Mouse (Mus musculus) lung, postnatal 0 days (tissue): Measurements from ENCODE around the gene Fxyd3. TPM values are rescaled to one million over a fixed set of nuclear protein-coding genes. Genes with fewer than 3 reads are reported as not detected.

ENCODE experiments used
- ATAC-seq: fragments of 200-750 bp; cut with Nextera tagmentation; 2 replicates; pipeline ENCODE4 v1.8.0; 2017; ENCODE audit warnings: moderate library complexity
- DNase-seq: peaks from one replicate; pipeline ENCODE4 v3.0.0-alpha.2; 2016; ENCODE audit warnings: low spot score
- H3K27ac ChIP-seq: fragments of 300-500 bp; sonication (generic); 2 replicates; pipeline ENCODE4 v1.5.1; 2014; ENCODE audit warnings: antibody characterized with exemption, mild to moderate bottlenecking, low read length, mixed read lengths
- H3K27me3 ChIP-seq: fragments of 300-500 bp; sonication (generic); replicated peaks from 2 replicates; pipeline ENCODE4 v1.6.1; 2014; ENCODE audit warnings: low read length, mixed read lengths; ENCODE audit not compliant: insufficient read depth
- H3K36me3 ChIP-seq: fragments of 300-500 bp; sonication (generic); 2 replicates; pipeline ENCODE4 v1.6.1; 2014; ENCODE audit warnings: low read length, mixed read lengths; ENCODE audit not compliant: insufficient read depth
- H3K4me1 ChIP-seq: fragments of 300-500 bp; sonication (generic); 2 replicates; pipeline ENCODE4 v1.6.1; 2014; ENCODE audit warnings: antibody characterized with exemption, low read depth, low read length, mixed read lengths; ENCODE audit not compliant: insufficient read depth
- H3K4me2 ChIP-seq: fragments of 300-500 bp; sonication (generic); replicated peaks from 2 replicates; pipeline ENCODE4 v1.6.1; 2014; ENCODE audit warnings: low read depth, mild to moderate bottlenecking, low read length, moderate library complexity, mixed read lengths
- H3K4me3 ChIP-seq: fragments of 300-500 bp; sonication (generic); 2 replicates; pipeline ENCODE4 v1.5.1; 2014; ENCODE audit warnings: low read depth, low read length
- H3K9ac ChIP-seq: fragments of 300-500 bp; sonication (generic); replicated peaks from 2 replicates; pipeline ENCODE4 v1.6.1; 2014; ENCODE audit warnings: low read depth, mild to moderate bottlenecking
- H3K9me3 ChIP-seq: fragments of 300-500 bp; sonication (generic); 2 replicates; pipeline ENCODE4 v1.6.1; 2016; ENCODE audit warnings: low read length, mixed read lengths
- CTCF ChIP-seq: IDR thresholded peaks from 2 replicates; pipeline ENCODE4 v1.5.1; 2016; ENCODE audit warnings: antibody characterized with exemption, mild to moderate bottlenecking
- EP300 ChIP-seq: IDR thresholded peaks from 2 replicates; pipeline ENCODE4 v1.6.1; 2016; ENCODE audit warnings: antibody characterized with exemption, mild to moderate bottlenecking, control low read depth
- WGBS: fragments of 180-500 bp; shearing (Covaris S2); extraction: QIAGEN DNeasy Blood & Tissue Kit; methylation state at CpG from one replicate; pipeline ENCODE4 v1.1.7; 2014; 5-methylcytosine and 5-hydroxymethylcytosine counted together
- polyA plus RNA-seq: library from polyadenylated mRNA; unstranded; fragments of >200 nt; fragmentation: Nextera tagmentation; extraction: Ambion mirVana; gene quantifications from 2 replicates; pipeline ENCODE4 v1.2.1, GENCODE M21; 2015

Fxyd3 gene
- polyA plus RNA-seq = 76.1 and 78.1 TPM in 2 replicates

DNA sequence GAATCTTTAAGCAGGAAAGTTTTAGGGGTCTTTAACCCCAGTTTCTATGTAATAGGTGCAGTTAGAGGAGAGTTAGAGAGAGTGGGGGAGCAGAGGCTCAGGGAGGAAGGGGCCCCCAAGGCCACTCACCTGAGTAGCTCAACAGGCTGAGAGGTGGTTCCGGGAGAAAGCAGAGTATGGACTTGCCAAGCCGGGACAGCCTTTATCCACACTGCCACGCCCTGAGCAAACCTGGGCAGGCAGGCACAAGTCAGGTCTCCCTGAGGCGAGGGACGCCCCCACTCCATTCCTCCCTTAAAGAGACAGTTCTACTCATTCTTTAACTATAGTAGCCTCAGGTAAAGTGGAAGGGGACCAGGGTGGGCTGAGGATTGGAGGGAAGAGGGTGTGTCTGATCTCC is at the start of gene Fxyd3:
TSS of gene Fxyd3 (minus strand) at position 213 of the 400 bp plus-strand sequence.
- H3K9me3 ChIP-seq = no peaks in the 10 kb centered on the region
- 31% methylated on average over 5 of the region's 5 CpGs for WGBS
- no peaks in the 10 kb centered on the region for H3K4me1 ChIP-seq
- H3K4me2 ChIP-seq = peak within 1 kb of the TSS; percentile 35
- H3K36me3 ChIP-seq = no peaks in the 10 kb centered on the region
- no peak within 1 kb of the TSS for H3K4me3 ChIP-seq
- H3K27me3 ChIP-seq = no peaks in the 10 kb centered on the region
- peak; percentile 64 for DNase-seq
- TF ChIP-seq CTCF (no peak), EP300 (no peak)
- no peak within 1 kb of the TSS for H3K9ac ChIP-seq
- peak; percentile 84 for ATAC-seq
- no peak within 1 kb of the TSS for H3K27ac ChIP-seq

DNA sequence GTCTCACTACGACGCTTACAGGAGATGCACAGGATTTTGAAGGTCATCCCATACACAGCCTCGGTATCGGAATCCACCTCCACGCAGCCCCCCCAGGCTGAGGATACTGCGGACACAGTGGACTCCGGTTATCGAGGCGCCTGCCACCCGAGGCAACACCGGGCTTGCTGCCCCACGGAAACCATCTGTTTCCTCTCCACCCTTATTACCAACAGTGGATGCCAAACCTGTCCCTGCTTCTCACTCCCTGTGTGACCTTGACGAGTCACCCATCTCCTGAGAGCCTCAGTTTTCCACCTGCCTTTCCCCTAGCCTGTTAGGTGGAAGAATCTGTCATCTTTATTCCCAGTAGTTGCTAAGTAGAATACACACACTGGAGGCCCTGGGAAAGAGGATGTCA is 48.6 kb upstream of the Fxyd3 start:
- 51% methylated on average over 13 of the region's 13 CpGs for WGBS
- peaks cover 20% of the 10 kb centered on the region for H3K27me3 ChIP-seq
- H3K36me3 ChIP-seq = peaks cover 4% of the 10 kb centered on the region; the same call in 1 of the 2 replicates
- TF ChIP-seq CTCF (no peak), EP300 (no peak)
- no peak for ATAC-seq
- H3K9me3 ChIP-seq = no peaks in the 10 kb centered on the region
- no peak overlapping the region for H3K9ac ChIP-seq
- no peak overlapping the region for H3K4me2 ChIP-seq
- no peak for DNase-seq
- H3K4me3 ChIP-seq = no peak overlapping the region
- H3K27ac ChIP-seq = no peak overlapping the region
- H3K4me1 ChIP-seq = no peaks in the 10 kb centered on the region

DNA sequence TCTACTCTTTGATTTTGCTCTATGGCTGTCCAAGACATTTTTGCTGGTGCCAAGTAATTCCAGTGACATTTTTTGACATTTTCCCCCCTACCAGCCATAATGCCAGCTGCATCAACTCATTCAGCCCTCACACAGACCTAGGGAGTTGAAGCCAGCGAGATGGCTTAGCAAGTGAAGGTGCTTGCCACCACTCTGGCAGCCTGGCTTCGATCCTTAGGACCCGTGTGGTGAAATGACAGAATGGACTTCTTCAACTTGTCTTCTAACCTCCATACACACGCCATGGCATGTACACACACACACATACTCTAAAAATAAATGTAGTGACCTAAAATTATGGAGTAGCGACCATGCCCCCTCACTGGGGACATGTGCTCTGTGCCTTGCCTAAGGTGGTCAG is 47.9 kb upstream of the Fxyd3 start:
- Histone ChIP-seq H3K4me3 (no peak overlapping the region), H3K4me2 (no peak overlapping the region), H3K27me3 (peaks cover 20% of the 10 kb centered on the region), H3K27ac (no peak overlapping the region), H3K9ac (no peak overlapping the region), H3K9me3 (no peaks in the 10 kb centered on the region), H3K36me3 (peaks cover 3% of the 10 kb centered on the region; the same call in 1 of the 2 replicates), H3K4me1 (no peaks in the 10 kb centered on the region)
- ATAC-seq = no peak
- no peak for TF ChIP-seq CTCF
- no peak for TF ChIP-seq EP300
- WGBS = 74% methylated on average over 5 of the region's 5 CpGs
- DNase-seq = no peak

DNA sequence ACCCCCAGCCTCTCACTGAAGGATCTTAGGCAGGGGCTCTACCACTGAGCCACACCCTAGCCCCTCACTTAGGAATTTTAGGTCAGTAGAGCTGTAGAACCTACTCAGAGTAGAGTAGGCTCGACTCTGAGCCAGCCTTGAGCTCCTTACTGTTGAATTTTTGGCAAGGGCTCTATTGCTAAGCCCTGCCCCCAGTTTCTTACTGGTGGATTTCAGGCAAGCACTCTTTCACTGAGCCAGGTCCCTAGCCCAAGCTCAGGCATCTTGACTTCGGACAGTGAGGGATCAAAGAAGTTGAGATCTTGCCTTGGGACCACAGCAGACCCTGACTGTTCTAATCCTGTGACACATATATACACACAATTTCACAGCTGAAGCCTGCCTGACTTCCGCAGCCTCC is 47.2 kb upstream of the Fxyd3 start:
- Histone ChIP-seq H3K27ac (no peak overlapping the region), H3K9me3 (no peaks in the 10 kb centered on the region), H3K4me2 (no peak overlapping the region), H3K27me3 (peaks cover 20% of the 10 kb centered on the region), H3K4me1 (no peaks in the 10 kb centered on the region), H3K9ac (no peak overlapping the region), H3K4me3 (no peak overlapping the region), H3K36me3 (no peaks in the 10 kb centered on the region)
- WGBS = 68% methylated on average over 3 of the region's 3 CpGs
- no peak for ATAC-seq
- TF ChIP-seq CTCF (no peak), EP300 (no peak)
- no peak for DNase-seq

GRCm38 (mm10) chr7:31122641-31123631 is 46.4 kb upstream of the Fxyd3 start:
- WGBS = 79% methylated on average over 16 of the region's 16 CpGs

GRCm38 (mm10) chr7:31119556-31119955 is 43.1 kb upstream of the Fxyd3 start:
- Histone ChIP-seq H3K27me3 (no peaks in the 10 kb centered on the region), H3K27ac (no peak overlapping the region), H3K9me3 (no peaks in the 10 kb centered on the region), H3K9ac (no peak overlapping the region), H3K36me3 (no peaks in the 10 kb centered on the region), H3K4me2 (no peak overlapping the region), H3K4me3 (no peak overlapping the region), H3K4me1 (peaks cover 5% of the 10 kb centered on the region)
- no peak for ATAC-seq
- TF ChIP-seq CTCF (no peak), EP300 (no peak)
- DNase-seq = no peak
- WGBS = 84% methylated on average over 5 of the region's 5 CpGs

More at GRCm38 (mm10) chr7:31122641-31123631, 46.4 kb upstream of the Fxyd3 start:
- Histone ChIP-seq H3K4me3 (no peak overlapping the region), H3K27me3 (peaks cover 20% of the 10 kb centered on the region), H3K9ac (no peak overlapping the region), H3K27ac (no peak overlapping the region), H3K4me2 (no peak overlapping the region), H3K9me3 (no peaks in the 10 kb centered on the region), H3K4me1 (no peaks in the 10 kb centered on the region), H3K36me3 (no peaks in the 10 kb centered on the region)
- TF ChIP-seq EP300 = no peak
- no peak for TF ChIP-seq CTCF
- no peak for ATAC-seq
- DNase-seq = no peak
